Mouse (Mus musculus) kidney, adult 2 months (tissue): ENCODE measurements at regions not wholly inside any gene's neighbourhood (a gene's known extent, or its start where the extent isn't known, plus 50 kb on each side); places are given as distances from the start of the nearest gene placed in this dataset.

Experiments used
- CTCF ChIP-seq: fragments of 200-500 bp; conservative IDR thresholded peaks from 2 replicates; pipeline ENCODE4 v1.5.1; 2011; ENCODE audit warnings: low read depth, mild to moderate bottlenecking, control low read depth, low read length, moderate library complexity, mixed read lengths; ENCODE audit not compliant: insufficient read depth, insufficient read length
- POLR2A ChIP-seq: fragments of 200-500 bp; IDR thresholded peaks from one replicate; pipeline ENCODE4 v1.6.1; 2011; ENCODE audit warnings: low read depth, low read length, control low read depth

GRCm38 (mm10) chr12:71570116-71570515, 260.4 kb downstream of the Dact1 start:
- TF ChIP-seq CTCF, result no peak
- no peak for TF ChIP-seq POLR2A
